In genomic region chr5:13547472-13548209, GRCm38 (mm10) we compare ENCODE assay signal across 8 mouse cellular contexts.
DNase-seq lines count a peak whose midpoint lies in the region; ATAC-seq and TF ChIP-seq lines count a peak whose summit lies in the region.

No protein-coding gene starts in this region.

- no peak overlapping the region for H3K9ac ChIP-seq in midbrain, embryonic 15.5 days
- H3K9ac ChIP-seq in embryonic facial prominence, embryonic 15.5 days = no peak overlapping the region
- no peak overlapping the region for H3K9ac ChIP-seq in limb, embryonic 13.5 days
- no peak overlapping the region for H3K9ac ChIP-seq in stomach, postnatal 0 days (ENCODE audit: low read length)

- DNase-seq in midbrain, embryonic 10.5 days (ENCODE audit: low spot score) = peak; percentile 40
- peak; percentile 45 for DNase-seq in hindbrain, embryonic 10.5 days (ENCODE audit: low spot score)
- peak; percentile 15 for DNase-seq in stomach, postnatal 0 days (ENCODE audit: low spot score)
- DNase-seq in thymus, postnatal 14 days = no peak
- DNase-seq in layer of hippocampus, adult 18-20 months (ENCODE audit: low spot score in 2 of 2) = no peak

- TF ChIP-seq CTCF in stomach, postnatal 0 days (IDR thresholded peaks at IDR 0.05; ENCODE audit: low read depth) = no peak

- no peak overlapping the region for H3K27ac ChIP-seq in midbrain, embryonic 10.5 days (replicated peaks)
- no peak overlapping the region for H3K27ac ChIP-seq in midbrain, embryonic 15.5 days
- H3K27ac ChIP-seq in embryonic facial prominence, embryonic 15.5 days (replicated peaks) = peak overlapping the region; percentile 58; the same call in 1 of the 2 replicates
- H3K27ac ChIP-seq in hindbrain, embryonic 10.5 days = peak overlapping the region; percentile 75
- peak overlapping the region; percentile 12; the same call in 1 of the 2 replicates for H3K27ac ChIP-seq in limb, embryonic 13.5 days
- peak overlapping the region; percentile 53; the same call in 1 of the 2 replicates for H3K27ac ChIP-seq in stomach, postnatal 0 days (replicated peaks)

- H3K9me3 ChIP-seq in midbrain, embryonic 10.5 days (replicated peaks) = peaks cover 9% of the 10 kb centered on the region
- no peaks in the 10 kb centered on the region for H3K9me3 ChIP-seq in midbrain, embryonic 15.5 days
- H3K9me3 ChIP-seq in embryonic facial prominence, embryonic 15.5 days (replicated peaks) = no peaks in the 10 kb centered on the region
- 0 out of 2 replicates have a peak, but pooled peaks cover 6% of the 10 kb centered on the region for H3K9me3 ChIP-seq in hindbrain, embryonic 10.5 days
- no peaks in the 10 kb centered on the region for H3K9me3 ChIP-seq in limb, embryonic 13.5 days
- H3K9me3 ChIP-seq in stomach, postnatal 0 days (ENCODE audit: control insufficient read depth, low read length) = no peaks in the 10 kb centered on the region

- H3K4me3 ChIP-seq in midbrain, embryonic 10.5 days = no peak overlapping the region
- no peak overlapping the region for H3K4me3 ChIP-seq in midbrain, embryonic 15.5 days
- H3K4me3 ChIP-seq in embryonic facial prominence, embryonic 15.5 days (replicated peaks) = no peak overlapping the region
- no peak overlapping the region for H3K4me3 ChIP-seq in hindbrain, embryonic 10.5 days
- H3K4me3 ChIP-seq in limb, embryonic 13.5 days = no peak overlapping the region
- H3K4me3 ChIP-seq in stomach, postnatal 0 days (ENCODE audit: low read depth, low read length) = no peak overlapping the region

- no peak; the same call in 1 of the 2 replicates for ATAC-seq in midbrain, embryonic 15.5 days (replicated peaks)
- peak; percentile 24; the same call in 1 of the 2 replicates for ATAC-seq in embryonic facial prominence, embryonic 15.5 days (ENCODE audit: insufficient number of reproducible peaks, low FRiP score, low TSS enrichment, low read depth)
- ATAC-seq in limb, embryonic 13.5 days (ENCODE audit: low FRiP score, low read depth) = peak; percentile 24; the same call in 1 of the 2 replicates
- peak; percentile 54; the same call in 1 of the 2 replicates for ATAC-seq in stomach, postnatal 0 days (ENCODE audit: low FRiP score, low TSS enrichment)

- peaks cover 100% of the 10 kb centered on the region for H3K27me3 ChIP-seq in midbrain, embryonic 10.5 days (ENCODE audit: low read depth, poor library complexity, severe bottlenecking)
- peaks cover 56% of the 10 kb centered on the region for H3K27me3 ChIP-seq in midbrain, embryonic 15.5 days (replicated peaks)
- H3K27me3 ChIP-seq in embryonic facial prominence, embryonic 15.5 days = no peaks in the 10 kb centered on the region
- H3K27me3 ChIP-seq in hindbrain, embryonic 10.5 days (ENCODE audit: insufficient read depth, poor library complexity, severe bottlenecking) = peaks cover 5% of the 10 kb centered on the region; the same call in 1 of the 2 replicates
- no peaks in the 10 kb centered on the region for H3K27me3 ChIP-seq in limb, embryonic 13.5 days
- H3K27me3 ChIP-seq in stomach, postnatal 0 days (ENCODE audit: control insufficient read depth, insufficient read depth, low read length) = no peaks in the 10 kb centered on the region

- H3K4me2 ChIP-seq in midbrain, embryonic 15.5 days = no peak overlapping the region
- H3K4me2 ChIP-seq in embryonic facial prominence, embryonic 15.5 days (replicated peaks) = no peak overlapping the region
- H3K4me2 ChIP-seq in limb, embryonic 13.5 days (replicated peaks) = no peak overlapping the region
- H3K4me2 ChIP-seq in stomach, postnatal 0 days (replicated peaks; ENCODE audit: low read depth) = no peak overlapping the region

- WGBS in midbrain, embryonic 10.5 days = 19% methylated on average over 2 of the region's 2 CpGs
- WGBS in midbrain, embryonic 15.5 days = 5% methylated on average over 2 of the region's 2 CpGs
- 32% methylated on average over 2 of the region's 2 CpGs for WGBS in embryonic facial prominence, embryonic 15.5 days
- 25% methylated on average over 2 of the region's 2 CpGs for WGBS in hindbrain, embryonic 10.5 days
- 52% methylated on average over 2 of the region's 2 CpGs for WGBS in limb, embryonic 13.5 days
- 21% methylated on average over 2 of the region's 2 CpGs for WGBS in stomach, postnatal 0 days

- H3K36me3 ChIP-seq in midbrain, embryonic 10.5 days = no peaks in the 10 kb centered on the region
- H3K36me3 ChIP-seq in midbrain, embryonic 15.5 days (replicated peaks) = no peaks in the 10 kb centered on the region
- H3K36me3 ChIP-seq in embryonic facial prominence, embryonic 15.5 days = no peaks in the 10 kb centered on the region
- H3K36me3 ChIP-seq in hindbrain, embryonic 10.5 days = no peaks in the 10 kb centered on the region
- 0 out of 2 replicates have a peak, but pooled peaks cover 3% of the 10 kb centered on the region for H3K36me3 ChIP-seq in limb, embryonic 13.5 days
- no peaks in the 10 kb centered on the region for H3K36me3 ChIP-seq in stomach, postnatal 0 days (ENCODE audit: control insufficient read depth, insufficient read depth, low read length)

- H3K4me1 ChIP-seq in midbrain, embryonic 10.5 days = peaks cover 18% of the 10 kb centered on the region
- H3K4me1 ChIP-seq in midbrain, embryonic 15.5 days = no peaks in the 10 kb centered on the region
- peaks cover 7% of the 10 kb centered on the region for H3K4me1 ChIP-seq in embryonic facial prominence, embryonic 15.5 days
- H3K4me1 ChIP-seq in hindbrain, embryonic 10.5 days (replicated peaks) = peaks cover 21% of the 10 kb centered on the region
- H3K4me1 ChIP-seq in limb, embryonic 13.5 days = peaks cover 13% of the 10 kb centered on the region
- no peaks in the 10 kb centered on the region for H3K4me1 ChIP-seq in stomach, postnatal 0 days (replicated peaks; ENCODE audit: control insufficient read depth, insufficient read depth)

- TF ChIP-seq EP300 in stomach, postnatal 0 days (optimal IDR thresholded peaks at IDR 0.05) = no peak

Comparison
In these comparisons a context has a peak if more than half of its experiments do, and no peak if none do; other contexts are left out.
1. DNase-seq: peak in midbrain, embryonic 10.5 days (single experiment), hindbrain, embryonic 10.5 days (single experiment) and stomach, postnatal 0 days (single experiment); none in thymus, postnatal 14 days (single experiment) and layer of hippocampus, adult 18-20 months (0 of 2).
2. H3K27ac ChIP-seq: peak in embryonic facial prominence, embryonic 15.5 days (single experiment), hindbrain, embryonic 10.5 days (single experiment), limb, embryonic 13.5 days (single experiment) and stomach, postnatal 0 days (single experiment); none in midbrain, embryonic 10.5 days (single experiment) and midbrain, embryonic 15.5 days (single experiment).